Mouse (Mus musculus): ENCODE results near the gene Sh3bgrl. TPM values are rescaled to one million over a fixed set of nuclear protein-coding genes. Genes with fewer than 3 reads are reported as not detected.

Sh3bgrl gene
- polyA plus RNA-seq, 1 experiment from 2014 or later: 187 TPM

DNA sequence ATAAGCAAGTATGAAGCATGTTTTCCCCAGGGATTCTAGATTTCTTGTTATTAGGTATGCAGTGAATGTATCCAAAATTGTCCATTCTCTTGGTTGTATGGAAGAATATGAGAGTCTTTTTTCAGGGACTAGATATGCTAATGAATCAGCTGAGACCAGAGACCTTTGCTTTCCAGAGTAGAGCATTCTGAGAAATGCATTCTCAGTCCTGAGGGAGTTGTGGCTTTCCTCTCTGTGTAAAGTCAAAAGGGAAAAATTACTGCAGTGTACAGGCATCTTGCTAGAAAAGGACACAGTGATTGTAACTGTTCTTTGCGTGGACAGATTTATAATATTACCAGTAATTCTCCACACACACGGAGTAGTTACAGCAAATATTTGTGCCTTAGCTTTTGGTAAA, 38.3 kb downstream of the Sh3bgrl start:
- no peak for ATAC-seq (ENCODE audit: insufficient number of reproducible peaks, insufficient read depth, low FRiP score, low TSS enrichment, low read depth)
- 69% methylated on average over 2 of the region's 2 CpGs for WGBS
- Histone ChIP-seq H3K4me2 (no peak overlapping the region), H3K9me3 (no peaks in the 10 kb centered on the region), H3K4me1 (replicated peaks) (no peaks in the 10 kb centered on the region), H3K9ac (replicated peaks) (no peak overlapping the region), H3K4me3 (replicated peaks) (no peak overlapping the region), H3K27me3 (no peaks in the 10 kb centered on the region), H3K36me3 (no peaks in the 10 kb centered on the region), H3K27ac (no peak overlapping the region)

GRCm38 (mm10) chrX:109136306-109136705, 41.1 kb downstream of the Sh3bgrl start:
- H3K27me3 ChIP-seq: no peaks in the 10 kb centered on the region
- H3K4me2 ChIP-seq: no peak overlapping the region
- no peaks in the 10 kb centered on the region for H3K36me3 ChIP-seq
- no peak overlapping the region for H3K27ac ChIP-seq
- no peak for ATAC-seq (ENCODE audit: insufficient number of reproducible peaks, insufficient read depth, low FRiP score, low TSS enrichment, low read depth)
- no peaks in the 10 kb centered on the region for H3K9me3 ChIP-seq
- no peak overlapping the region for H3K9ac ChIP-seq (replicated peaks)
- no peak overlapping the region for H3K4me3 ChIP-seq (replicated peaks)
- H3K4me1 ChIP-seq (replicated peaks): no peaks in the 10 kb centered on the region

DNA sequence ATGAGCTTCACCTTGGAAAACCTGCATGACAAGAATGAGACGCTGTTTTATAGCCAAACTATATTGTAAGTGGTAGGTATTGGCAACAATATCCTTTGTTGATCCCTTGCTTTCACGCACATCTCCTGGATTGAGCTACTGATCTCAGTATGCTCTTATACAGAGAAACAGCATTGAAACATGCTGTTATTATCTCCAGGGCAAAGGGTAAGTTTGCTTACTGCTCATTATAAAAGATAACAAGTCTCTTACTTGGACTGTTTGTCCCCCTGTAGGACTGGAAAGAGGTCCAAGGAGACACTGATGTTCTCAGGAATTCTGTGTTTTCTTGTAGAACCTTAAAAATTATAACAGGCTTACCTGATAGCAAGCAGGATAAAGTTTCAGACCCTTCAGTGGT, 41.7 kb downstream of the Sh3bgrl start:
- Histone ChIP-seq H3K4me1 (replicated peaks) (no peaks in the 10 kb centered on the region), H3K9me3 (no peaks in the 10 kb centered on the region), H3K27ac (no peak overlapping the region), H3K36me3 (no peaks in the 10 kb centered on the region), H3K9ac (replicated peaks) (no peak overlapping the region), H3K4me2 (no peak overlapping the region), H3K4me3 (replicated peaks) (no peak overlapping the region), H3K27me3 (no peaks in the 10 kb centered on the region)
- ATAC-seq (ENCODE audit: insufficient number of reproducible peaks, insufficient read depth, low FRiP score, low TSS enrichment, low read depth): no peak
- WGBS: 83% methylated on average over 2 of the region's 2 CpGs

- H3K9ac ChIP-seq (replicated peaks): no peak overlapping the region
- no peak for ATAC-seq (ENCODE audit: insufficient number of reproducible peaks, insufficient read depth, low FRiP score, low TSS enrichment, low read depth)
- no peaks in the 10 kb centered on the region for H3K9me3 ChIP-seq
- H3K36me3 ChIP-seq: no peaks in the 10 kb centered on the region
- no peak overlapping the region for H3K4me3 ChIP-seq (replicated peaks)
- no peak overlapping the region for H3K27ac ChIP-seq
- WGBS: 88% methylated on average over 2 of the region's 2 CpGs
- no peaks in the 10 kb centered on the region; the same call in 1 of the 2 replicates for H3K4me1 ChIP-seq (replicated peaks)
- H3K27me3 ChIP-seq: no peaks in the 10 kb centered on the region
- no peak overlapping the region for H3K4me2 ChIP-seq
Measured at GRCm38 (mm10) chrX:109137295-109137694, 42.1 kb downstream of the Sh3bgrl start.

GRCm38 (mm10) chrX:109141337-109141870, 46.2 kb downstream of the Sh3bgrl start:
- no peak overlapping the region for H3K4me2 ChIP-seq
- H3K27ac ChIP-seq: no peak overlapping the region
- H3K27me3 ChIP-seq: no peaks in the 10 kb centered on the region
- H3K9ac ChIP-seq (replicated peaks): no peak overlapping the region
- H3K9me3 ChIP-seq: no peaks in the 10 kb centered on the region
- no peak for ATAC-seq (ENCODE audit: insufficient number of reproducible peaks, insufficient read depth, low FRiP score, low TSS enrichment, low read depth)
- H3K36me3 ChIP-seq: no peaks in the 10 kb centered on the region
- no peaks in the 10 kb centered on the region; the same call in 1 of the 2 replicates for H3K4me1 ChIP-seq (replicated peaks)
- H3K4me3 ChIP-seq (replicated peaks): no peak overlapping the region
- WGBS: 79% methylated on average over 1 of the region's 1 CpGs

DNA sequence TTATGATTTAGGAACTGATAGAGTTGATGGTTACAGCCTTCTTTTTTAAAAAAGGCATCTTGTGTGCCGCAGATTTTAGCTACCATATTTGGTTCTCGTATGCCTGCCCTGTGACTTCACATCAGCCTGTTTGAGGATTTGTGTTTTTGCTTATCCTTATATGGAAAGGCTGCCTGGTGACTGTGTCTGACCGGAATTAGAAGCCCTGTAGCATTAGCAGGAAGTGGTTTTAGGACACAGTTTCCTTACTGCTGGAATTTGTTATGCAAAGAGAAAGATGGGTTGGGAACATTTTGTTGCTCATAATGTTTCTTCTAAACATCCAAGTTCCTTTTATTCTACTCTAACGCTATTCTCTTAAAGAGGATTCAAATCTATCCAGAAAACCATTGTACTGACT, 47.1 kb downstream of the Sh3bgrl start:
- H3K4me3 ChIP-seq (replicated peaks): no peak overlapping the region
- H3K4me2 ChIP-seq: no peak overlapping the region
- no peaks in the 10 kb centered on the region for H3K36me3 ChIP-seq
- 66% methylated on average over 4 of the region's 4 CpGs for WGBS
- no peaks in the 10 kb centered on the region for H3K9me3 ChIP-seq
- no peaks in the 10 kb centered on the region; the same call in 1 of the 2 replicates for H3K4me1 ChIP-seq (replicated peaks)
- H3K27me3 ChIP-seq: no peaks in the 10 kb centered on the region
- no peak overlapping the region for H3K9ac ChIP-seq (replicated peaks)
- H3K27ac ChIP-seq: no peak overlapping the region
- ATAC-seq (ENCODE audit: insufficient number of reproducible peaks, insufficient read depth, low FRiP score, low TSS enrichment, low read depth): no peak

DNA sequence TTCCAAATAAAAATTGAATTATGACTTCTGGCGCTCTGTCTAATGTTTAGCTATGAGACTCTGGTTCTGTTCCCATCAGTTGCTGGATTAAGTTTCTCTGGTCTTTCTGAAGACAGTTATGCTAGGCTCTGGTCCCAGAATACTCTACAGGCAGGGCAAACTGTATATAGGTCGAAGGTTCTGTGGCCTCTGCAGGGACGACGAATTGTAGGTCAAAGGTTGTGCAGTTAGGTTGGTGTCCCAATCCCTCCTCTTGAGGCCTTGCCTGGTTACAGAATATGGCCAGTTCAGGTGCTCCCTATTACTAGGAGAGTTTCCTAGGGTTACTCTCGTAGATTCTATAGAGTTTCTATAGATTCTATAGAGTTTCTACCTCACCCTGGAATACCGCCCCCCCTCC, 50.6 kb downstream of the Sh3bgrl start:
- no peaks in the 10 kb centered on the region for H3K27me3 ChIP-seq
- no peak overlapping the region for H3K27ac ChIP-seq
- no peak overlapping the region for H3K4me2 ChIP-seq
- no peaks in the 10 kb centered on the region; the same call in 1 of the 2 replicates for H3K4me1 ChIP-seq (replicated peaks)
- no peak for ATAC-seq (ENCODE audit: insufficient number of reproducible peaks, insufficient read depth, low FRiP score, low TSS enrichment, low read depth)
- H3K36me3 ChIP-seq: no peaks in the 10 kb centered on the region
- WGBS: 91% methylated on average over 6 of the region's 6 CpGs
- no peak overlapping the region for H3K4me3 ChIP-seq (replicated peaks)
- H3K9me3 ChIP-seq: no peaks in the 10 kb centered on the region
- H3K9ac ChIP-seq (replicated peaks): no peak overlapping the region

DNA sequence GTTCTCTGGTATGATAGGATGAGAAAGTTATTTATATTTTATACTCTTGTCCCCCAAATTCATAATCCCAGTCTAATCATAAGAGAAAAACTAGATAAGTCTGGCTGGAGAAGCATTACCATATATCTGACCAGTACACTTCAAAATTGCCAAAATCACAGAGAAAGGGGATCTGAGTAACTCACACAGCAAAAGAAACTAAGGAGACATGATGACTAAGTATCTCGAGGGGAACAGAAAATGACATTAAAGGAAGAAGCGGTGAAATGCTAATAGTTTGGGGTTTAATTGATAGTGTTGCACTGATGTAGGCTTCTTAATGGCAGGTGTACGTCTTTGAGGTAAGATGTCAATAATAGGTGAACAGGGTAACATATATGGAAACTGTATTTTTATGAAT, 51.9 kb downstream of the Sh3bgrl start:
- WGBS: 92% methylated on average over 3 of the region's 3 CpGs
- no peak for ATAC-seq (ENCODE audit: insufficient number of reproducible peaks, insufficient read depth, low FRiP score, low TSS enrichment, low read depth)
- H3K9me3 ChIP-seq: no peaks in the 10 kb centered on the region
- H3K27me3 ChIP-seq: no peaks in the 10 kb centered on the region
- H3K4me1 ChIP-seq (replicated peaks): no peaks in the 10 kb centered on the region; the same call in 1 of the 2 replicates
- H3K4me3 ChIP-seq (replicated peaks): no peak overlapping the region
- H3K4me2 ChIP-seq: no peak overlapping the region
- no peak overlapping the region for H3K27ac ChIP-seq
- no peaks in the 10 kb centered on the region for H3K36me3 ChIP-seq
- no peak overlapping the region for H3K9ac ChIP-seq (replicated peaks)

- Histone ChIP-seq H3K4me3 (replicated peaks) (no peak overlapping the region), H3K4me1 (replicated peaks) (no peaks in the 10 kb centered on the region), H3K36me3 (no peaks in the 10 kb centered on the region; the same call in 1 of the 2 replicates), H3K4me2 (no peak overlapping the region), H3K27me3 (no peaks in the 10 kb centered on the region), H3K9ac (replicated peaks) (no peak overlapping the region), H3K27ac (no peak overlapping the region), H3K9me3 (no peaks in the 10 kb centered on the region)
- ATAC-seq (ENCODE audit: insufficient number of reproducible peaks, insufficient read depth, low FRiP score, low TSS enrichment, low read depth): no peak
- 89% methylated on average over 2 of the region's 2 CpGs for WGBS
Measured at GRCm38 (mm10) chrX:109151228-109151627, 56.1 kb downstream of the Sh3bgrl start.

DNA sequence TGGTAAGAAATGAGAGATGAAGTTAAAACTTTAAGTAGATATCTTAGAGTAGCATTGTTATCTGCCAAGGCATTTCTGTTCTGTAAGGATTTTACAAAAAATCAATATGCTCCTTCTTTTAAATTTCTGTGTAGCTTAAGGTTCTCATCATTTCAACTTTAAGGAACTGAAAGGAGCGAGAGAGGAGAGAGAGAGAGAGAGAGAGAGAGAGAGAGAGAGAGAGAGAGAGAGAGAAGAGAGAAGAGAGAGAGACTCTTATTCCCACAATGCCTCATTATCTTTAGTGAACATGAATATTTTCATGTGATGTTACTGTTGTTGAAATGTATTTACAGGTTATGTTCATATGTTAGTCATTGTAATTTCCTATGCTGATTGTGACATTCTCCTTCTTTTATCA, 65.2 kb downstream of the Sh3bgrl start:
- no peak overlapping the region for H3K4me2 ChIP-seq
- no peaks in the 10 kb centered on the region for H3K36me3 ChIP-seq
- H3K27me3 ChIP-seq: no peaks in the 10 kb centered on the region
- 71% methylated on average over 1 of the region's 1 CpGs for whole genome bisulfite sequencing
- no peak overlapping the region for H3K27ac ChIP-seq
- no peak overlapping the region for H3K4me3 ChIP-seq (replicated peaks)
- H3K4me1 ChIP-seq (replicated peaks): no peaks in the 10 kb centered on the region
- H3K9ac ChIP-seq (replicated peaks): no peak overlapping the region
- ATAC-seq (ENCODE audit: insufficient number of reproducible peaks, insufficient read depth, low FRiP score, low TSS enrichment, low read depth): no peak
- no peaks in the 10 kb centered on the region for H3K9me3 ChIP-seq

DNA sequence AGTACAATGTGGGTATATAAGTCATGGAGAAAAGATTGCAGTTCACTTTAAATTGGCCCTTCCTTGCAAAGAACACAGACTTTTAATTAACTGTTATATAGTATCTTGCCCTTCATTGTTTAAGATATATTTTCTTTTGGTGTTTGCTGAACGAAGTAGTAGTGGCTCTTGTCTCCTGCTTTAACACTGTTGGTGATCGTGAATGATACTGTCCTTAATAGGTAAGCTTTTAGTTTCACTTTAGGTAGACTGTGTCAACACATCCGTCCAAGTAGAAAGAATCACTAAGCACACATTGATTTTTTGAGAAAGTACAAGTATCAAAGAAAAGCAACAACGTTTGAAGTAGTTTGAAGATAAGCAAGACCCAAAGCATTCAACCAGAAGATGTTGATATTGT, 65.7 kb downstream of the Sh3bgrl start:
- H3K4me1 ChIP-seq (replicated peaks): no peaks in the 10 kb centered on the region
- H3K4me2 ChIP-seq: no peak overlapping the region
- no peaks in the 10 kb centered on the region for H3K27me3 ChIP-seq
- no peaks in the 10 kb centered on the region for H3K9me3 ChIP-seq
- H3K36me3 ChIP-seq: no peaks in the 10 kb centered on the region
- no peak overlapping the region for H3K9ac ChIP-seq (replicated peaks)
- WGBS: 83% methylated on average over 4 of the region's 4 CpGs
- no peak for ATAC-seq (ENCODE audit: insufficient number of reproducible peaks, insufficient read depth, low FRiP score, low TSS enrichment, low read depth)
- H3K27ac ChIP-seq: no peak overlapping the region
- H3K4me3 ChIP-seq (replicated peaks): no peak overlapping the region

- no peaks in the 10 kb centered on the region for H3K27me3 ChIP-seq
- WGBS: 73% methylated on average over 2 of the region's 2 CpGs
- H3K9me3 ChIP-seq: no peaks in the 10 kb centered on the region
- no peak overlapping the region for H3K27ac ChIP-seq
- H3K4me3 ChIP-seq (replicated peaks): no peak overlapping the region
- H3K9ac ChIP-seq (replicated peaks): no peak overlapping the region
- H3K4me1 ChIP-seq (replicated peaks): no peaks in the 10 kb centered on the region
- no peak overlapping the region for H3K4me2 ChIP-seq
- H3K36me3 ChIP-seq: no peaks in the 10 kb centered on the region
- no peak for ATAC-seq (ENCODE audit: insufficient number of reproducible peaks, insufficient read depth, low FRiP score, low TSS enrichment, low read depth)
Measured at GRCm38 (mm10) chrX:109175038-109175437, 79.9 kb downstream of the Sh3bgrl start.

All from limb, embryonic 12.5 days (tissue).